Mouse (Mus musculus): ENCODE data around the gene Trp53i11.

DNA sequence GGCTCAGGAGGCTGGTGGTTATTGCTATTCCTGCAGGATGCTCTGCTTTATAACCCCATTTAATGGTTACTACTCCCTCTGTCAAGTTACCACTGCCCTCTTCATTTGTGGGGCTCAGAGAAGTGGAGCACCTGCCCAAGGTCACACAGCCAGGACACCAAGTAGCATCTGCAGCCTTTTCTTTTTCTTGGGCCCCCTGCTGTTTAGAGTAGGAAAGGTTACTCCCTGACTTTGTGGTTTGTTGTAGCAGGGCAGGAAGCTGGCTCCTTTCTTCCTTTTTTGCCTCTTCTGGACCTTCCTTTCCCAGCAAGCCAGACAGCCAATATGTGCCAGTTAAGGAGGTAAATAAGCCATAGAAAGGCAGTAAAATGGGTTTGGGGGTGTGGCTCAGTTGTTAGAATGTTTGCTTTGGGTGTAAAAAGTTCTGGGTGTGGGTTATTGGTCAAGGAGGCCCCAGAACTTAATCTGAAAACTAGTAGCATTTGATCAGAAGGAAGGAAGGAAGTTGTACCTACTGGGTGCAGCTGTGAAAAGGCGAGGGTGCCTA, 32.8 kb upstream of the Trp53i11 start:
- TF ChIP-seq POLR2A (IDR thresholded peaks at IDR 0.05; ENCODE audit: control insufficient read depth, low read depth, low read length): no peak
- no peak for TF ChIP-seq CTCF (IDR thresholded peaks at IDR 0.05; ENCODE audit: control insufficient read depth, insufficient read depth, insufficient replicate concordance, low read depth, low read length)

All from testis, adult 2 months (tissue).